Mouse (Mus musculus) intestine, embryonic 16.5 days (tissue): ENCODE results near the gene Ovol1. TPM values are rescaled to one million over a fixed set of nuclear protein-coding genes. Genes with fewer than 3 reads are reported as not detected.

ENCODE experiments used
- ATAC-seq: fragments of 200-750 bp; cut with Nextera tagmentation; 2 replicates; pipeline ENCODE4 v1.8.0; 2017; ENCODE audit warnings: moderate TSS enrichment, moderate library complexity
- H3K27ac ChIP-seq: fragments of 300-500 bp; sonication (generic); 2 replicates; pipeline ENCODE4 v1.5.1; 2014; ENCODE audit warnings: mild to moderate bottlenecking, low read length
- H3K27me3 ChIP-seq: fragments of 300-500 bp; sonication (generic); replicated peaks from 2 replicates; pipeline ENCODE4 v1.6.1; 2014; ENCODE audit warnings: low read length, control low read depth, mixed read lengths; ENCODE audit not compliant: control insufficient read depth, insufficient read depth
- H3K36me3 ChIP-seq: fragments of 300-500 bp; sonication (generic); 2 replicates; pipeline ENCODE4 v1.6.1; 2014; ENCODE audit warnings: low read length, control low read depth; ENCODE audit not compliant: control insufficient read depth, insufficient read depth
- H3K4me1 ChIP-seq: fragments of 300-500 bp; sonication (generic); 2 replicates; pipeline ENCODE4 v1.6.1; 2014; ENCODE audit warnings: low read length, control low read depth, mixed read lengths; ENCODE audit not compliant: control insufficient read depth, insufficient read depth
- H3K4me2 ChIP-seq: fragments of 300-500 bp; sonication (generic); 2 replicates; pipeline ENCODE4 v1.6.1; 2014; ENCODE audit warnings: low read depth, low read length, control low read depth
- H3K4me3 ChIP-seq: fragments of 300-500 bp; sonication (generic); 2 replicates; pipeline ENCODE4 v1.5.1; 2014; ENCODE audit warnings: mild to moderate bottlenecking, low read length
- H3K9ac ChIP-seq: fragments of 300-500 bp; sonication (generic); 2 replicates; pipeline ENCODE4 v1.6.1; 2014; ENCODE audit warnings: low read depth, low read length
- H3K9me3 ChIP-seq: fragments of 300-500 bp; sonication (generic); 2 replicates; pipeline ENCODE4 v1.6.1; 2016; ENCODE audit warnings: low read length, control low read depth; ENCODE audit not compliant: control insufficient read depth
- WGBS: fragments of 180-500 bp; shearing (Covaris S2); extraction: QIAGEN DNeasy Blood & Tissue Kit; methylation state at CpG from one replicate; pipeline ENCODE4 v1.1.7; 2014; 5-methylcytosine and 5-hydroxymethylcytosine counted together
- polyA plus RNA-seq: library from polyadenylated mRNA; unstranded; fragments of >200 nt; fragmentation: Nextera tagmentation; extraction: Ambion mirVana; gene quantifications from 2 replicates; pipeline ENCODE4 v1.2.1, GENCODE M21; 2015

The Ovol1 gene
- polyA plus RNA-seq, 1 experiment from 2014 or later = 24.4 TPM

DNA sequence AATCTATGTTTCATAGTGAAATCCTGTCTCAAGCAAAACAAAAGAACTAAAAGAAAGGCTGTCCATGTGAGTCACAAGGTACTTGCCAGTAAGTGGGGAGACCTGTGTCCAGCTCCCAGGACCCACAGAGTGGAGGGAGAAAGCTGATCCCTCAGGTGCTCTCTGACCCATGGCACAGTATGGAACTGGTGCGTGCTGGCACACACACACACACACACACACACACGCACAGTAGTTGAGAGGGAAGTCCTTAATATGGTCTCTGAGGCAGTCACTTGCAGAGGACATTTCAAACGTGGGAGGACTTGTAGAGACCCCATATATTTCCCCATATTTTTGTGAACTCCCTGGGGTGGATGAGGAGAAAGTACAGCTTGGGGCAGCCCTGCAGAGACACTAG is 1.4 kb upstream of the Ovol1 start:
- no peaks in the 10 kb centered on the region for H3K9me3 ChIP-seq
- no peaks in the 10 kb centered on the region for H3K36me3 ChIP-seq
- 38% methylated on average over 3 of the region's 3 CpGs for WGBS
- H3K27ac ChIP-seq = peak overlapping the region; percentile 92
- H3K4me2 ChIP-seq = peak overlapping the region; percentile 50
- peaks cover 22% of the 10 kb centered on the region for H3K4me1 ChIP-seq
- H3K9ac ChIP-seq = no peak overlapping the region
- peak overlapping the region; percentile 58 for H3K4me3 ChIP-seq
- 0 out of 2 replicates have a peak, but pooled peaks have one; percentile 2 for ATAC-seq
- peaks cover 4% of the 10 kb centered on the region; the same call in 1 of the 2 replicates for H3K27me3 ChIP-seq

- Histone ChIP-seq H3K4me3 (peak overlapping the region; percentile 58), H3K4me2 (peak overlapping the region; percentile 50), H3K27me3 (peaks cover 4% of the 10 kb centered on the region; the same call in 1 of the 2 replicates), H3K4me1 (peaks cover 25% of the 10 kb centered on the region), H3K9me3 (no peaks in the 10 kb centered on the region), H3K27ac (peak overlapping the region; percentile 92), H3K9ac (peak overlapping the region; percentile 71), H3K36me3 (no peaks in the 10 kb centered on the region)
- ATAC-seq = peak; percentile 34; the same call in 1 of the 2 replicates
- WGBS = 14% methylated on average over 10 of the region's 10 CpGs
Observed at GRCm38 (mm10) chr19:5561252-5561790, 875 bp upstream of the Ovol1 start.

- H3K27ac ChIP-seq = peak overlapping the region; percentile 92
- H3K36me3 ChIP-seq = no peaks in the 10 kb centered on the region
- H3K4me1 ChIP-seq = peaks cover 26% of the 10 kb centered on the region
- no peaks in the 10 kb centered on the region for H3K9me3 ChIP-seq
- H3K4me3 ChIP-seq = peak overlapping the region; percentile 58
- H3K27me3 ChIP-seq = peaks cover 4% of the 10 kb centered on the region; the same call in 1 of the 2 replicates
- peak; percentile 9; the same call in 1 of the 2 replicates for ATAC-seq
- WGBS = under 1% methylated on average over 69 of the region's 69 CpGs
- H3K9ac ChIP-seq = peak overlapping the region; percentile 71
- H3K4me2 ChIP-seq = peak overlapping the region; percentile 50
Observed at GRCm38 (mm10) chr19:5559631-5560456, 602 bp downstream of the Ovol1 start.

GRCm38 (mm10) chr19:5559229-5559628 is 1.2 kb downstream of the Ovol1 start:
- peak overlapping the region; percentile 92 for H3K27ac ChIP-seq
- peak overlapping the region; percentile 58 for H3K4me3 ChIP-seq
- no peaks in the 10 kb centered on the region for H3K9me3 ChIP-seq
- peak overlapping the region; percentile 71 for H3K9ac ChIP-seq
- WGBS = 10% methylated on average over 8 of the region's 8 CpGs
- peak; percentile 12; the same call in 1 of the 2 replicates for ATAC-seq
- no peaks in the 10 kb centered on the region for H3K36me3 ChIP-seq
- H3K27me3 ChIP-seq = peaks cover 4% of the 10 kb centered on the region; the same call in 1 of the 2 replicates
- peak overlapping the region; percentile 50 for H3K4me2 ChIP-seq
- peaks cover 27% of the 10 kb centered on the region for H3K4me1 ChIP-seq

GRCm38 (mm10) chr19:5558770-5559169 is 1.7 kb downstream of the Ovol1 start:
- Histone ChIP-seq H3K27ac (peak overlapping the region; percentile 92), H3K27me3 (peaks cover 4% of the 10 kb centered on the region; the same call in 1 of the 2 replicates), H3K36me3 (no peaks in the 10 kb centered on the region), H3K9me3 (no peaks in the 10 kb centered on the region), H3K9ac (peak overlapping the region; percentile 71), H3K4me3 (peak overlapping the region; percentile 58), H3K4me1 (peaks cover 28% of the 10 kb centered on the region), H3K4me2 (peak overlapping the region; percentile 50)
- WGBS = 47% methylated on average over 8 of the region's 8 CpGs
- no peak for ATAC-seq

DNA sequence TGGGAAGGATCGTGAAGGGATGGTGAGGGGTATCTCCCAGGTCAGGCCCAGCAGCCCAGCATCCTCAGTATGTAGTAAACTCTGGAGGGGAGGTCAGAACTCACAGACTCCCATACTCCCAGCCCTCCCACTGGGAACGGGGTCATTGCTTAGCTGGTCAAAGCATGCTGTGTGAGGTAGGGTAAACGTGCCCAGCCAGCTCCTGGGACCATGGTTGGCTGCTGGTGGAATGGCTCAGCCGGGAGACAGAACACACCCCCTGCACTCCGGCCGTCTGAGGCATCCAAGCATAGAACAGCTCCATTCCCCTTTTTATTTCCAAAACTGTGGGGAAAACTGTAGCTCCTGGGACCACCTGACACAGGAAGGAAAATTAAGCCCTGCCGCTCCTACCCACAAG is 2.3 kb downstream of the Ovol1 start:
- peaks cover 4% of the 10 kb centered on the region; the same call in 1 of the 2 replicates for H3K27me3 ChIP-seq
- ATAC-seq = no peak
- peak overlapping the region; percentile 92 for H3K27ac ChIP-seq
- H3K36me3 ChIP-seq = no peaks in the 10 kb centered on the region
- H3K9me3 ChIP-seq = no peaks in the 10 kb centered on the region
- peak overlapping the region; percentile 50 for H3K4me2 ChIP-seq
- H3K4me3 ChIP-seq = peak overlapping the region; percentile 58
- peak overlapping the region; percentile 71 for H3K9ac ChIP-seq
- WGBS = 38% methylated on average over 7 of the region's 7 CpGs
- peaks cover 34% of the 10 kb centered on the region for H3K4me1 ChIP-seq

DNA sequence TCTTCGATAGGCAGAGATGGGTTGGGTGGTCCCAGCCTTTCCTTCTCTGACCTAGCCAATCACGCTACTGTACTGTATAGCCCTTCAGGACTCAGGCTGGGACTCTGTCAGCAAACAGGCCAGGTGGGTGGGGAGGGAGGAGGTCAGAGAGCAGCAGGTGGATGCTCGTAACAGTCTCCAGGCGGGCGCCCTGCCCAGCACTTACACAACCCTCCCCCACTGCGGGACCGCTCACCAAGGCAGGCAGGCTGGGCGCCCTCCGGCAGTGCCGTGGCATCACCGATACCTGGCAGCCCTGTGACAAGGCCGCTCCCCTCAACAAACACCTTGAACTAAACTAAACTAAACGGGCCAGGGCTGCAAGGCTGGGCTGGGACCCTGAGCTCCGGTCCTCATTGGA is 6.2 kb downstream of the Ovol1 start:
- peak overlapping the region; percentile 87 for H3K27ac ChIP-seq
- peak overlapping the region; percentile 45 for H3K4me2 ChIP-seq
- 0 out of 2 replicates have a peak overlapping the region, but pooled peaks have one; percentile 4 for H3K9ac ChIP-seq

GRCm38 (mm10) chr19:5553802-5554201 is 6.6 kb downstream of the Ovol1 start:
- Histone ChIP-seq H3K9me3 (no peaks in the 10 kb centered on the region), H3K9ac (peak overlapping the region; percentile 4; the same call in 1 of the 2 replicates), H3K27ac (peak overlapping the region; percentile 87), H3K36me3 (0 out of 2 replicates have a peak, but pooled peaks cover 10% of the 10 kb centered on the region), H3K4me2 (peak overlapping the region; percentile 45), H3K27me3 (no peaks in the 10 kb centered on the region; the same call in 1 of the 2 replicates), H3K4me1 (peaks cover 35% of the 10 kb centered on the region), H3K4me3 (peak overlapping the region; percentile 23; the same call in 1 of the 2 replicates)
- ATAC-seq = peak; percentile 83
- WGBS = 35% methylated on average over 8 of the region's 8 CpGs

More for the DNA sequence above, 6.2 kb downstream of the Ovol1 start:
- H3K4me1 ChIP-seq = peaks cover 35% of the 10 kb centered on the region
- peak overlapping the region; percentile 23 for H3K4me3 ChIP-seq
- no peaks in the 10 kb centered on the region for H3K9me3 ChIP-seq
- no peaks in the 10 kb centered on the region; the same call in 1 of the 2 replicates for H3K27me3 ChIP-seq
- WGBS = 50% methylated on average over 14 of the region's 14 CpGs
- peak; percentile 90 for ATAC-seq
- 0 out of 2 replicates have a peak, but pooled peaks cover 10% of the 10 kb centered on the region for H3K36me3 ChIP-seq

DNA sequence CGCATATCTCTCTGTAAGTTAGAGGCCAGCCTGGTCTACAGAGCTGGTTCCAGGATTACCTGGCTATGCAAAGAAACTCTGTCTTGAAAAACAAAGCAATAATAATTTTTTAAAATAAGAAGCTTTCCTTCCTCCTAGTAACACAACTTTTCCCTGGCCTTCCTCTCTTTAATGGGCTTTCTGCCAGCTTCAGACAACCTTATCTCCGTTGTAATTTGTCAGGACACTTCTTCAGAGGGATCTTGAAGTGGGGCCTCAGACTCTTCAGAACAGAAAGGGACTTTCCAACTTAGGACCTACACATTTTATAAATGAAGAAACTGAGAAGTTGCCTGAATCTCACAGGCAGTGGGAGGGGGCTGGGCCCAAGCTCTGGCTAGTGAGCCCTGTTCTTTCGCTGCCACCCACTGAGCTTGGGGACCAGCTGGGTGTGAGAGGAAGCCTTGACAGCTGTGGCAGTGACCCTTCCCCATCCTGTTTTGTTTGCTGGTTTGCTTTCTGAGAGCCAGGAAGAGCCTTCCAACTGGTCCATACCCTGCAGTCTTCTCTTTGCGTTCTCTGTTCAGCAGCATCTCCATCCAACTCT is 12.9 kb downstream of the Ovol1 start:
- 69% methylated on average over 4 of the region's 4 CpGs for WGBS
- H3K27me3 ChIP-seq = no peaks in the 10 kb centered on the region
- H3K36me3 ChIP-seq = 0 out of 2 replicates have a peak, but pooled peaks cover 10% of the 10 kb centered on the region
- H3K27ac ChIP-seq = no peak overlapping the region
- no peak overlapping the region for H3K4me3 ChIP-seq
- H3K4me1 ChIP-seq = 0 out of 2 replicates have a peak, but pooled peaks cover 5% of the 10 kb centered on the region
- H3K9ac ChIP-seq = no peak overlapping the region
- no peak overlapping the region for H3K4me2 ChIP-seq
- H3K9me3 ChIP-seq = no peaks in the 10 kb centered on the region
- no peak for ATAC-seq
